Mouse (Mus musculus) kidney, embryonic 15.5 days (tissue): Measurements from ENCODE around the gene Clhc1. TPM values are rescaled to one million over a fixed set of nuclear protein-coding genes. Genes with fewer than 3 reads are reported as not detected.

Source experiments
- ATAC-seq: fragments of 200-750 bp; cut with Nextera tagmentation; replicated peaks from 2 replicates; pipeline ENCODE4 v1.8.0; 2017; ENCODE audit warnings: moderate TSS enrichment; ENCODE audit not compliant: low FRiP score
- H3K27ac ChIP-seq: fragments of 300-500 bp; sonication (generic); 2 replicates; pipeline ENCODE4 v1.5.1; 2015; ENCODE audit warnings: mild to moderate bottlenecking, inconsistent platforms
- H3K27me3 ChIP-seq: fragments of 300-500 bp; sonication (generic); 2 replicates; pipeline ENCODE4 v1.6.1; 2015; ENCODE audit warnings: inconsistent platforms
- H3K36me3 ChIP-seq: fragments of 300-500 bp; sonication (generic); 2 replicates; pipeline ENCODE4 v1.6.1; 2015; ENCODE audit warnings: inconsistent platforms
- H3K4me1 ChIP-seq: fragments of 300-500 bp; sonication (generic); 2 replicates; pipeline ENCODE4 v1.6.1; 2015; ENCODE audit warnings: inconsistent platforms
- H3K4me2 ChIP-seq: fragments of 300-500 bp; sonication (generic); 2 replicates; pipeline ENCODE4 v1.6.1; 2015; ENCODE audit warnings: moderate library complexity, mild to moderate bottlenecking, inconsistent platforms
- H3K4me3 ChIP-seq: fragments of 300-500 bp; sonication (generic); replicated peaks from 2 replicates; pipeline ENCODE4 v1.5.1; 2015; ENCODE audit warnings: mild to moderate bottlenecking, inconsistent platforms
- H3K9ac ChIP-seq: fragments of 300-500 bp; sonication (generic); 2 replicates; pipeline ENCODE4 v1.6.1; 2015; ENCODE audit warnings: mild to moderate bottlenecking, inconsistent platforms
- H3K9me3 ChIP-seq: fragments of 300-500 bp; sonication (generic); replicated peaks from 2 replicates; pipeline ENCODE4 v1.6.1; 2016; ENCODE audit warnings: inconsistent platforms
- WGBS: fragments of 180-500 bp; shearing (Covaris S2); methylation state at CpG from one replicate; pipeline ENCODE4 v1.1.7; 2015; ENCODE audit warnings: mixed read lengths; 5-methylcytosine and 5-hydroxymethylcytosine counted together
- polyA plus RNA-seq: library from polyadenylated mRNA; unstranded; fragments of >200 nt; fragmentation: Nextera tagmentation; extraction: Ambion mirVana; gene quantifications from 2 replicates; pipeline ENCODE4 v1.2.1, GENCODE M21; 2015

Clhc1 gene
- polyA plus RNA-seq, result 0.18 TPM in 1 of 2 replicates, not detected in the other

GRCm38 (mm10) chr11:29547752-29548503, at the start of gene Clhc1, which contains the start of gene Rps27a:
Clhc1 (plus strand) TSS chr11:29547950.
Rps27a (minus strand) TSS chr11:29548109.
- Histone ChIP-seq H3K9me3 (no peaks in the 10 kb centered on the region), H3K9ac (peak within 1 kb of the TSS; percentile 89), H3K27me3 (no peaks in the 10 kb centered on the region), H3K4me3 (peak within 1 kb of the TSS; percentile 84), H3K4me1 (peaks cover 11% of the 10 kb centered on the region), H3K4me2 (peak within 1 kb of the TSS; percentile 68), H3K27ac (peak within 1 kb of the TSS; percentile 88), H3K36me3 (peaks cover 37% of the 10 kb centered on the region)
- peak; percentile 97 for ATAC-seq
- under 1% methylated on average over 46 of the region's 46 CpGs for WGBS

GRCm38 (mm10) chr11:29503948-29504893, 43.5 kb upstream of the Clhc1 start:
- Histone ChIP-seq H3K4me2 (no peak overlapping the region), H3K4me3 (no peak overlapping the region), H3K9me3 (no peaks in the 10 kb centered on the region), H3K27ac (no peak overlapping the region), H3K4me1 (no peaks in the 10 kb centered on the region), H3K36me3 (peaks cover 38% of the 10 kb centered on the region), H3K9ac (no peak overlapping the region), H3K27me3 (no peaks in the 10 kb centered on the region)
- 90% methylated on average over 10 of the region's 10 CpGs for WGBS
- ATAC-seq, result no peak

GRCm38 (mm10) chr11:29504899-29505625, 42.7 kb upstream of the Clhc1 start:
- H3K27me3 ChIP-seq, result no peaks in the 10 kb centered on the region
- no peak for ATAC-seq
- H3K4me1 ChIP-seq, result no peaks in the 10 kb centered on the region
- no peaks in the 10 kb centered on the region for H3K9me3 ChIP-seq
- no peak overlapping the region for H3K9ac ChIP-seq
- 89% methylated on average over 2 of the region's 2 CpGs for WGBS
- H3K27ac ChIP-seq, result no peak overlapping the region
- H3K4me3 ChIP-seq, result no peak overlapping the region
- H3K36me3 ChIP-seq, result peaks cover 33% of the 10 kb centered on the region
- H3K4me2 ChIP-seq, result no peak overlapping the region

GRCm38 (mm10) chr11:29509421-29509820, 38.3 kb upstream of the Clhc1 start:
- Histone ChIP-seq H3K36me3 (peaks cover 30% of the 10 kb centered on the region), H3K27ac (no peak overlapping the region), H3K27me3 (no peaks in the 10 kb centered on the region), H3K9ac (no peak overlapping the region), H3K4me2 (no peak overlapping the region), H3K4me3 (no peak overlapping the region), H3K9me3 (no peaks in the 10 kb centered on the region), H3K4me1 (peaks cover 8% of the 10 kb centered on the region; the same call in 1 of the 2 replicates)
- no peak for ATAC-seq
- 93% methylated on average over 1 of the region's 1 CpGs for WGBS

- H3K27ac ChIP-seq, result no peak overlapping the region
- H3K9me3 ChIP-seq, result no peaks in the 10 kb centered on the region
- H3K36me3 ChIP-seq, result peaks cover 19% of the 10 kb centered on the region
- H3K4me1 ChIP-seq, result peaks cover 8% of the 10 kb centered on the region; the same call in 1 of the 2 replicates
- no peaks in the 10 kb centered on the region for H3K27me3 ChIP-seq
- no peak overlapping the region for H3K4me2 ChIP-seq
- WGBS, result 88% methylated on average over 4 of the region's 4 CpGs
- no peak overlapping the region for H3K9ac ChIP-seq
- no peak overlapping the region for H3K4me3 ChIP-seq
- ATAC-seq, result no peak
These were observed 34.8 kb upstream of the Clhc1 start for GRCm38 (mm10) chr11:29512818-29513535.

- Histone ChIP-seq H3K27me3 (no peaks in the 10 kb centered on the region), H3K9ac (peak overlapping the region; percentile 72), H3K27ac (peak overlapping the region; percentile 86), H3K36me3 (peaks cover 19% of the 10 kb centered on the region), H3K9me3 (no peaks in the 10 kb centered on the region), H3K4me2 (peak overlapping the region; percentile 74), H3K4me1 (peaks cover 8% of the 10 kb centered on the region; the same call in 1 of the 2 replicates), H3K4me3 (peak overlapping the region; percentile 75)
- 0 out of 2 replicates have a peak, but pooled peaks have one; percentile 3 for ATAC-seq
- 25% methylated on average over 10 of the region's 10 CpGs for WGBS
These were observed 33.4 kb upstream of the Clhc1 start for GRCm38 (mm10) chr11:29514325-29514681.

GRCm38 (mm10) chr11:29514682-29515412, 32.9 kb upstream of the Clhc1 start, which contains the start of gene Prorsd1:
Prorsd1 (minus strand) TSS chr11:29515033.
- Histone ChIP-seq H3K9ac (peak within 1 kb of the TSS; percentile 72), H3K4me3 (peak within 1 kb of the TSS; percentile 75), H3K36me3 (peaks cover 19% of the 10 kb centered on the region), H3K4me2 (peak within 1 kb of the TSS; percentile 74), H3K27me3 (no peaks in the 10 kb centered on the region), H3K27ac (peak within 1 kb of the TSS; percentile 86), H3K4me1 (peaks cover 8% of the 10 kb centered on the region; the same call in 1 of the 2 replicates), H3K9me3 (no peaks in the 10 kb centered on the region)
- peak; percentile 100 for ATAC-seq
- WGBS, result 3% methylated on average over 40 of the region's 40 CpGs

GRCm38 (mm10) chr11:29525988-29526794, 21.6 kb upstream of the Clhc1 start, which contains the start of gene Mtif2:
Mtif2 (plus strand) TSS chr11:29526408.
- Histone ChIP-seq H3K27ac (peak within 1 kb of the TSS; percentile 91), H3K27me3 (no peaks in the 10 kb centered on the region), H3K9ac (peak within 1 kb of the TSS; percentile 66), H3K9me3 (no peaks in the 10 kb centered on the region), H3K4me1 (peaks cover 10% of the 10 kb centered on the region), H3K4me2 (peak within 1 kb of the TSS; percentile 68), H3K4me3 (peak within 1 kb of the TSS; percentile 75), H3K36me3 (peaks cover 14% of the 10 kb centered on the region)
- peak; percentile 98 for ATAC-seq
- WGBS, result 3% methylated on average over 47 of the region's 47 CpGs

GRCm38 (mm10) chr11:29538201-29538600, 9.5 kb upstream of the Clhc1 start:
- WGBS, result 97% methylated on average over 1 of the region's 1 CpGs
- H3K4me3 ChIP-seq, result no peak overlapping the region
- H3K36me3 ChIP-seq, result peaks cover 70% of the 10 kb centered on the region
- no peaks in the 10 kb centered on the region for H3K27me3 ChIP-seq
- no peak overlapping the region for H3K9ac ChIP-seq
- H3K27ac ChIP-seq, result no peak overlapping the region
- no peaks in the 10 kb centered on the region for H3K9me3 ChIP-seq
- no peak for ATAC-seq
- no peak overlapping the region for H3K4me2 ChIP-seq
- H3K4me1 ChIP-seq, result no peaks in the 10 kb centered on the region
